Mouse (Mus musculus) T-cell, adult 2 months (primary cell): Measurements from ENCODE around the gene Cyp2d12.
"Not testable (repeated sequence)": the region's sequence is repeated elsewhere in the genome, so short reads cannot be mapped to it uniquely, and the experiment has no call there.

Source experiments
- DNase-seq: peaks from one replicate; pipeline ENCODE4 v3.0.0; 2022; ENCODE audit warnings: low spot score

Cyp2d12 gene

DNA sequence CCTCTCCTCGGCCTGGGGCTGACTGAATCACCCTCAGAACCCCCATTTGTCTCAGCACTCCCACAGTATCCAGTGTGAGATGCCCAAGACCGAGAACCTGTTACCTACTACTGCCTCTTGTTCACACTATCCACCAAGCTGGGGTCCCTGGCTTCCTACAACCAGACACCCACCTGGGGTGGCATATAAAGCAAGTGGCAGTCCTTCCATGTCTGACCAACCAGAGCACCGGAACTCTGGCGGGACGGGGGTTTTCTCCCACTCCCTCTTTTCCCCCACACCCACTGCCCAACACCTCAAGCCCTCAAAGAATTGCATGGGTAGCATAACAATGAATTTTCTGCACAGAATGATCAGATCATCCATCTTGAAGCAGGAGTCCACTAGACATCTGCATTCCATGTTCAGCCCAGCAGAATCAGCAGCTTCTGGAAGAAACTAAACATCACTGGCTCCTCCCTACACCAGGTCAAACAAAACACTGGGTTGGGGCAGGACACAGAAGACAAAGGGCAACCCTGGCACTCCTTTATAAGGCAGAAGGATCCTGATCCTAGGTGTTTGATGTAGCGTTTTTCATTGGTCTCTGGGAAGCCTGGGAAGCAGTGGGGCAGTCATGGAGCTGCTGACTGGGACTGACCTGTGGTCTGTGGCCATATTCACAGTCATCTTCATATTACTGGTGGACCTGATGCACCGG lies at the start of gene Cyp2d12:
Gene Cyp2d12, plus strand, starts transcription at position 542 of the 700 bp plus-strand sequence.
- DNase-seq = no peak

DNA sequence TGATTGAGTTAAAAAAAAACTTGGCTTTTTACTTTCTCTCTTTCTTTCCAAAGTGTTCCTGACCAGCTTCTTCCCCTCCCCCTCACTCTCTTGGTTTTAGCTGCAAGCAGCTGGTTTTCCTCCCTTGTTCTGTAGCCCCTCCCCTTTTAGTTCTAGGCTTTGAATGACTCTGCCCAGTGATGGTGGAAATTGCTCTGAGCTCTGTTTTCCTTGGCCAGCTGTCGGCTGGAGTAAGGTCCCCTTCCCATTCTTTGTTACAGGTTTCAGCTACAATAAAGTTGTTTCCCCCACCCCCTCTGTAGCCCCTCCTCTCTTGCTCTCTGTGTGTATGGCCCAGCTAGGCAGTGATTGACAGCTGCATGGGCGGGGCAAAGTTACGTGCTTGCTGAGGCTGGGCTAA lies 47.9 kb upstream of the Cyp2d12 start:
- no peak for DNase-seq

DNA sequence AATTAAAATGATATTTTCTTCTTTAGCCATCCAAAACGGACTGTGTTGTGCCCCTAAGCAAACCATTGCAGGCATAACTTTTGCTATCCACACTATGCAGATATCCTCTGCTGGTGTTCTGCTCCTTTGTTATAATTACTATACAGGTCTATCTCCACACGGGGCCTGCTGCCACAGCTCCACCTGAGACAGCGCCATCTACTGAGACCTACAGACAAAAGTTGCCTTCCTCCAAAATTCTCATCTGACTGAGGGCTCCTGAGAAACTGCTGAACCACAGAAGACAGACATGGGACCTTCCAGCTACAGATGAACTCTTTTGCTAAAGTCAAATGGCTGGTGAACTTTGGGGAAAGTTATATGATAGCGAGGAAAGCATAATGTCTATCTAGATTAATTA lies 47.1 kb upstream of the Cyp2d12 start:
- DNase-seq = not testable (repeated sequence)

DNA sequence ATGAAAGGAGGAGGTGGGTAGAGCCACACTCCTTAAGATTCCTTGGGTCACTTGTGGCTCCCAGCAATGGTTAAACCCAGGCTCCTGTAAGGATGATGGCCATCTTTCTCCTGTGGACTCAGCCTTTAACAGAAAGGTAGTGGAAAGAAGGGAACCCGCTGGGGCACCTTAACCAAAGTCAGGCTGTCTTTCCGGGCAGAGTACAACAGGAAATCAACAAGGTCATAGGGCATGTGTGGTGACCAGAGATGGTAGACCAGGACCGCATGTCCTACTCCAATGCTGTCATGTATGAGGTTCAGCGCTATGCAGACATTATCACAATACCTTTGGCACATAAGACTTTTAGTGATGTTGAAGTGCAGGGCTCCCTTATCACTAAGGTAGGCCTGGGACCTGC lies 45.4 kb upstream of the Cyp2d12 start:
- DNase-seq = not testable (repeated sequence)

DNA sequence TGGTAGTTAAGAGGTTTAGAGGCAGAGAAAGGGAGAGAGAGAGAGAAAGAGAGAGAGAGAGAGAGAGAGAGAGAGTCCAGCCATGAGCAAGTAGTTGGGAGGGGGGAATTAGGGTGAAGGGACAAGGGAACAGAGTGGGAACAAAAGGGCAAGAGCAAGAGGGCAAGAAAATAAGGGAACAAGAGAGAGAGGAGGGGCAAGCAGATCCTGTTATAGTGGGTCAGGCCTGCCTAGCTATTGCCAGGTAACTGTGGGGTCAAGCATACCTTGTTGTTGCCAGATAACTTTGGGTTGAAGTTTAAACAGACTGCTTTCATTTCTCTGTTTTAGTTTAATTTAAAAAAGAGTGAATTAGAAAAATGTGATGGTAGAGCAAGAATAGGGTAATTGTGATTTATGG lies 44.4 kb upstream of the Cyp2d12 start:
- DNase-seq = not testable (repeated sequence)

DNA sequence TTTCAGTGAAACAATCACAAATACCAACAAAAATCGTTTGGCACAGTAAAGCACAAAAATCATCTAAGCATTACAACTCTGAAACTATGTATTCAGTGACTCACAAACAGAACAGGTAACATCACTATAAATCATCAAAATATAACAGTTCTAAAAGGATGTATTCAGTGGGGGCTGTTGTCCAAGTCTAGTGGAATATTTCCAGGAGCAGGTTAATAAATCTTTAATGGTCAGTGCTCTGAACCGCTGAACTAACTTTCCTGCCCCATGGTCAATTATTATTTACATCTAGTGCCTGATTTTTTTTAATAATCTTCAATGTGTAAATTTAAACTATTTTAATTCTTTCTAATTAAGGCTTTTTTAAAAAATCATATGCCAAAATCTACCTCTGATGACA lies 42.8 kb upstream of the Cyp2d12 start:
- not testable (repeated sequence) for DNase-seq

DNA sequence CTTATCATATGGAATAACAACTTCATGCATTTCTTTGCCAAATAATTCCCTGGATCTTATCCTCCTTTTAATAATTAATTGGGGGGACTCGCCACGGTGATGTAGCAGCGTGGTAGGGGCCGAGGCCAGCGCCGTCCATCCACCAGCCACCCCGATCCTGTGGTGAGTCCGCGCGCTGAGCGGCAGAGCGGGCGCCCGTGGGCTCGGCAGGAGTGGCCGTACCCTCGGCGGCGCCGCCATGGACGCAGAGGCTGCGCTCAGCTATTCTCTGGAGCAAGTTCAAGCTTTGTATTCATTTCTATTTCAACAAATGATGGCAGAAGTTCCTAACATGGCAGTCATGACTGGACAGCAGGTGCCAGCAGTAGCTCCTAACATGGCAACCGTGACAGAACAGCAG lies 38.7 kb upstream of the Cyp2d12 start:
- DNase-seq = not testable (repeated sequence)

DNA sequence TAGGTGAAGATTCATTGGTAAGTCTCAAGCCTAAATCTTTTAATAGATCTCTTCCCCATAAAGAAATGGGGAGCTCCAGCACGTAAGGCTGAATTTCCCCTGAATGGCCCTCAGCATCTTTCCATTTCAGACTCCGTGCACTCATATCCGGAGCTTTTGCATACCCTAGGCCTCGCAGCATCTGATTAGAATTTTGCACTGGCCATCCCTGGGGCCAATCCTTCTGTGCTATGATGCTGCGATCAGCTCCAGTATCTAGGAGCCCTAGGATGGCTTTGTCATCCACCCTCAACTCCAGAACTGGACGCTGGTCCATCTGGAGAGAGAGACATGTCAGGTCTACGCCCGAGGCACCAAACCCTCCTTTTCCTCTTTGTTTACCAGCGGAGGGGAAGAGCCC lies 27.5 kb upstream of the Cyp2d12 start:
- not testable (repeated sequence) for DNase-seq

DNA sequence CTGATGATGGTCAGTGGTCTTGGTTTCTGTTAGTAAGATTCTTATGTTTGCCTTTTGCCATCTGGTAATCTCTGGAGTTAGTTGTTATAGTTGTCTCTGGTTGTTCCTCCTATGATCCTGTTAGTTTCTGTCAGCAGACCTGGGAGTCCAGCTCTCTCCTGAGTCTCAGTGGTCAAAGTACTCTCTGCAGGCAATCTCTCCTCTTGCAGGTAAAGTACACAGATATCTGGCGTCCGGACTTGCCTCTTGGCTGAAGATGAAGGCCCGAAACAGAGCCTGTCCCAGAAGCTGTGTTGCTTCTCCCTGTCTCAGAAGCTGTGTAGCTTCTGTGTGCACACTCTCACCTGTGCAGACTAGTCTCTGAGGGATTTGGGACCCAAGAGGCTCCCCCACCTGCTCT lies 22.2 kb upstream of the Cyp2d12 start:
- not testable (repeated sequence) for DNase-seq

DNA sequence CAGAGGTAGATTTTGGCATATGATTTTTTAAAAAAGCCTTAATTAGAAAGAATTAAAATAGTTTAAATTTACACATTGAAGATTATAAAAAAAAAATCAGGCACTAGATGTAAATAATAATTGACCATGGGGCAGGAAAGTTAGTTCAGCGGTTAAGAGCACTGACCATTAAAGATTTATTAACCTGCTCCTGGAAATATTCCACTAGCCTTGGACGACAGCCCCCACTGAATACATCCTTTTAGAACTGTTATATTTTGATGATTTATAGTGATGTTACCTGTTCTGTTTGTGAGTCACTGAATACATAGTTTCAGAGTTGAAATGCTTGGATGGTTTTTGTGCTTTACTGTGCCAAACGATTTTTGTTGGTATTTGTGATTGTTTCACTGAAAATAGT lies 11.9 kb upstream of the Cyp2d12 start:
- DNase-seq = not testable (repeated sequence)

DNA sequence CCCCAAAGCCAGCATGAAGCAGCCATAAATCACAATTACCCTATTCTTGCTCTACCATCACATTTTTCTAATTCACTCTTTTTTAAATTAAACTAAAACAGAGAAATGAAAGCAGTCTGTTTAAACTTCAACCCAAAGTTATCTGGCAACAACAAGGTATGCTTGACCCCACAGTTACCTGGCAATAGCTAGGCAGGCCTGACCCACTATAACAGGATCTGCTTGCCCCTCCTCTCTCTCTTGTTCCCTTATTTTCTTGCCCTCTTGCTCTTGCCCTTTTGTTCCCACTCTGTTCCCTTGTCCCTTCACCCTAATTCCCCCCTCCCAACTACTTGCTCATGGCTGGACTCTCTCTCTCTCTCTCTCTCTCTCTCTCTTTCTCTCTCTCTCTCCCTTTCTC lies 10.3 kb upstream of the Cyp2d12 start:
- not testable (repeated sequence) for DNase-seq

DNA sequence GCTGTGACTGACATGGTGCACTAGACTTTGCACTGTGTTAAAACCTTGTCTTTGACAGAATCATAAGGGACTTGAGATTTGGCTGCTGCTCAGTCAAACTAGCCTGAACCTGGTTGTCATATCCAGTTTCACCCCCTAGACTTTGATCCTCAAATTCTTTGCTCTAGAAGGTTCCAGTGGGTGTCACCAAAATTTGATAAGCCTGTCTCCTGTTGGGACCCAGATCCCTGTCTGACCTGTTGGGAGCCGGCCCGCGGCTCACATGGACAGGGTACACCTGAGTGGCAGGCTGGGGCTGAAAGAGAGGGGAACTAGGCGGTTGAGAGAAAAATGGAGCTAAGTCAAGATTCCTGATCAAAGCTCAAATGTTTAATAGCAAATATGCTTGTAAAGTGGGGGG lies 7.1 kb upstream of the Cyp2d12 start:
- DNase-seq = not testable (repeated sequence)

DNA sequence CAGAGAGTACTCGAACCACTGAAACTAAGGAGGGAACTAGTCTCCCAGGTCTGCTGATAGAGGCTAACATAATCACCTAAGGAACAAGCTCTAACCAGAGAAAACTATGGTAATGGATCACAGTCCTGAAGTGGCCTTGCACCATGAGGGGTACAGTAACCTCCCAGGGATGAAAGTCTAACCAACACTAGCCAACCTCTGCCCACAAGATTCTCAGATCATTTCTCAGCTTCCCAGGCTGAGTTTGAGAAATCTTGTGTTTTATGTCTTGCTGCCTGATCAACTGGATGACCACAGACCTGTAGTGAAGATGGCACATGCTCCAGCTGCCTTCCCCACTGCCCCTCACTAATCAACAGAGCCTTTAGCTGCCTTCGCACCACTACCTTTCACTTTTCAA lies 1.7 kb upstream of the Cyp2d12 start:
- DNase-seq = not testable (repeated sequence)

DNA sequence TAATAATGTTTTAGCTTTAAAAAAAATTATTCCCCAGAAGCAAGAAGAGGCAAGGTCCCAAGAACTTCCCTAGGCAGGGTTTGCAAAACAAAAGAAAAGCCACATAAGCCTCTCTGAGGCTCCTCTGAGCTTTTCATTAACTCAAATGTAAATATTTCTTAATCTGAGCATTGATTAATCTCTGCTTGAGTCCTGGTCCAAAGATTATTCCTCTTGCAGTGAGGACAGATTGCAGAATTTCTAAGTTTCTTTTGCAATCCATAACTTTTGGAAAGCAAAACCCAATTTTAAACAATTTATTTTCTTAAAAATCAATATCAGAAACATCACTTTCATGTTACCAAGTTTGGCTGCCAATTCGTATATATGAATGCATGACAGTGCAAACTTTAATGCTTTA lies 18.0 kb downstream of the Cyp2d12 start:
- DNase-seq = no peak

DNA sequence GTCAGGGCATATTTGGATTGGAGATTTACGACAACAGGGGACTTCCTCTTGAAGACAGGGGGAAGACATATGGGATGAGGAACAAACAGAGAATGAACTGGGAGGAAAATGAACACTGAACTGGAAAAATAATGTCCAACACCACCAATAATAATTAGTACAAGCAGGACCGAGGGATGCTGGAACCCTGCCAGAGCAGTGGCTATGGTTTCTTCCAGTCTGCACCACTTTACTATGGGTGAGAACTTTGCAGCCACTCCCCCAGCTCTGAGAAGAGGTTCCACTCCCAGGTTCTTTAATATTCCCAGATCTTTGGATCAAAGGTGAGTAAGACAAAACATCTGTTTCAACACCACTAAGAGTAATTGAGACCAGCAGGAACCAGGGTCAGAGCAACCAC lies 24.2 kb downstream of the Cyp2d12 start:
- DNase-seq = no peak

DNA sequence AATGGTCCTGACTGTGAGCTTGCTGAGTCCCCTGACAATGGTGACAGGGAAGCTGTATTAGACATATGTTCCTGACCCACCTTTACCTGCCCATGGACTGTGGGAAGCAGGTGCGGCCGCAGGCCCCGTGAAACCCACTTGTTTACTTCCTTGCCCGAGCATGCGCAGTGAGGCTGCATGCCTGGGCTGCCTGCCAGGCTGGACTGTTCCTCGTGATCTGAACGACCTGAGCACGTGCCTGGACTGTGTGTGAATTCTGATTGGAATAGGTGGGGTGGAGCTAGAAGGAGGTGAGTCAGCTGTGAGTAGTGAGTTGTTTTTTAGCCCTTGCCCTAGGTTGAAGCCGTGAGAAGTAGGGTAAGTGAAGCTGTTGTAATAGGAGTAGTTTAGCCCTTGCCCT lies 27.7 kb downstream of the Cyp2d12 start:
- no peak for DNase-seq
